Mouse (Mus musculus) limb, embryonic 11.5 days (tissue): ENCODE results near the gene Mgat3. TPM values are rescaled to one million over a fixed set of nuclear protein-coding genes. Genes with fewer than 3 reads are reported as not detected.
A peak's percentile ranks its signal among the peaks of the same experiment; 100 is the strongest.

Experiments
- ATAC-seq: fragments of 200-750 bp; cut with Nextera tagmentation; 2 replicates; pipeline ENCODE4 v1.8.0; 2017; ENCODE audit warnings: low read depth; ENCODE audit not compliant: insufficient number of reproducible peaks, low FRiP score, low TSS enrichment
- DNase-seq: peaks from one replicate; pipeline ENCODE4 v3.0.0-alpha.2; 2015; ENCODE audit warnings: low spot score
- H3K27ac ChIP-seq: fragments of 300-500 bp; sonication (generic); replicated peaks from 2 replicates; pipeline ENCODE4 v1.5.1; 2014; ENCODE audit warnings: low read depth, mild to moderate bottlenecking, low read length
- H3K27me3 ChIP-seq: fragments of 300-500 bp; sonication (generic); 2 replicates; pipeline ENCODE4 v1.6.1; 2014; ENCODE audit warnings: mild to moderate bottlenecking, low read length, mixed read lengths; ENCODE audit not compliant: control insufficient read depth, insufficient read depth
- H3K36me3 ChIP-seq: fragments of 300-500 bp; sonication (generic); 2 replicates; pipeline ENCODE4 v1.6.1; 2014; ENCODE audit warnings: mild to moderate bottlenecking, low read length, moderate library complexity, mixed read lengths; ENCODE audit not compliant: control insufficient read depth, insufficient read depth
- H3K4me1 ChIP-seq: fragments of 300-500 bp; sonication (generic); 2 replicates; pipeline ENCODE4 v1.6.1; 2014; ENCODE audit warnings: low read length, mixed read lengths; ENCODE audit not compliant: control insufficient read depth, insufficient read depth
- H3K4me2 ChIP-seq: fragments of 300-500 bp; sonication (generic); 2 replicates; pipeline ENCODE4 v1.6.1; 2014; ENCODE audit warnings: low read depth, mild to moderate bottlenecking, moderate library complexity; ENCODE audit not compliant: severe bottlenecking
- H3K4me3 ChIP-seq: fragments of 300-500 bp; sonication (generic); 2 replicates; pipeline ENCODE4 v1.5.1; 2014; ENCODE audit warnings: low read depth, low read length
- H3K9ac ChIP-seq: fragments of 300-500 bp; sonication (generic); 2 replicates; pipeline ENCODE4 v1.6.1; 2014; ENCODE audit warnings: mild to moderate bottlenecking, low read length
- H3K9me3 ChIP-seq: fragments of 300-500 bp; sonication (generic); 2 replicates; pipeline ENCODE4 v1.6.1; 2016; ENCODE audit warnings: low read length; ENCODE audit not compliant: control insufficient read depth
- WGBS: fragments of 180-500 bp; shearing (Covaris S2); extraction: QIAGEN DNeasy Blood & Tissue Kit; methylation state at CpG from one replicate; pipeline ENCODE4 v1.1.7; 2014; 5-methylcytosine and 5-hydroxymethylcytosine counted together
- polyA plus RNA-seq: library from polyadenylated mRNA; unstranded; fragments of >200 nt; fragmentation: Nextera tagmentation; extraction: Ambion mirVana; gene quantifications from 2 replicates; pipeline ENCODE4 v1.2.1, GENCODE M21; 2014

Gene Mgat3
- polyA plus RNA-seq, 1 experiment from 2014 or later: 6.5 TPM

- 0 out of 2 replicates have a peak overlapping the region, but pooled peaks have one; percentile 6 for H3K27ac ChIP-seq
- peak overlapping the region; percentile 99 for H3K9ac ChIP-seq
- ATAC-seq: no peak
- no peaks in the 10 kb centered on the region for H3K27me3 ChIP-seq
- peaks cover 25% of the 10 kb centered on the region; the same call in 1 of the 2 replicates for H3K36me3 ChIP-seq
- peak overlapping the region; percentile 84 for H3K4me2 ChIP-seq
- WGBS: 71% methylated on average over 12 of the region's 12 CpGs
- H3K4me3 ChIP-seq: peak overlapping the region; percentile 100
- no peak for DNase-seq
- peaks cover 27% of the 10 kb centered on the region for H3K4me1 ChIP-seq
- no peaks in the 10 kb centered on the region for H3K9me3 ChIP-seq
Observed at GRCm38 (mm10) chr15:80256656-80257601, 83.4 kb downstream of the Mgat3 start.

DNA sequence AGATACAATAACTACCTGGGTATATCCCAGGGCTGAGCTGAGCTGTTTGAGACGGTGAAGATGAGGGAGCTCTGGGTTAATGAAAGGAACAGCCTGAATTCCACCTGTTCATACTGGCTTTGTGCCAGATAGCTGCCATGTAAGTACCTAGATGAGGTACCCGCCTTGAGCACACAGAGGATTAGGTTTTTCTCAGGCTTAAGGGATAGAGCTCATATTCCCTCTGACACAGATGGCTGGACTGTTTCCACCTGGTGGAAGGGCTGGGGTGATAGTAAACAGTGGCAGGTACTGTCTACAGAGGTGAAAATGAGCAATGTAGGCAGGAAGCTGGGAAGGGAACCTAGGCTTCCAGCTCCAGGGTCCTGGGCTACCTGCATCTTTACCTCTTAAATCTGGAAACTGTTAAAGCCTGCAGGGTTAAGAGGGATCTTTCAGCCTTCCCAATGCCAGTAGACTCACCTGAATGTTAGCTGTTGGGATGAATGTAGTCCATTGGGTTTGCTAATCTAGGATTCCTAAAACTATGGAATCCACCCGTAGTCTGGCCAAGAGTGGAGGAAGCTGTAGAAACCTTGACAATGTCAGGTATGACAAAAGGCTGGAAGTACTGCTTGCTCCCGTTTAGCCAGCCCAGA lies 84.2 kb downstream of the Mgat3 start:
- Histone ChIP-seq H3K4me2 (no peak overlapping the region; the same call in none of the 2 replicates), H3K36me3 (peaks cover 25% of the 10 kb centered on the region; the same call in 1 of the 2 replicates), H3K4me1 (peaks cover 25% of the 10 kb centered on the region), H3K27me3 (no peaks in the 10 kb centered on the region), H3K27ac (peak overlapping the region; percentile 52; the same call in 1 of the 2 replicates), H3K9ac (peak overlapping the region; percentile 12; the same call in 1 of the 2 replicates), H3K9me3 (no peaks in the 10 kb centered on the region), H3K4me3 (no peak overlapping the region)
- ATAC-seq (no peak), DNase-seq (no peak)
- WGBS: 29% methylated on average over 4 of the region's 4 CpGs

DNA sequence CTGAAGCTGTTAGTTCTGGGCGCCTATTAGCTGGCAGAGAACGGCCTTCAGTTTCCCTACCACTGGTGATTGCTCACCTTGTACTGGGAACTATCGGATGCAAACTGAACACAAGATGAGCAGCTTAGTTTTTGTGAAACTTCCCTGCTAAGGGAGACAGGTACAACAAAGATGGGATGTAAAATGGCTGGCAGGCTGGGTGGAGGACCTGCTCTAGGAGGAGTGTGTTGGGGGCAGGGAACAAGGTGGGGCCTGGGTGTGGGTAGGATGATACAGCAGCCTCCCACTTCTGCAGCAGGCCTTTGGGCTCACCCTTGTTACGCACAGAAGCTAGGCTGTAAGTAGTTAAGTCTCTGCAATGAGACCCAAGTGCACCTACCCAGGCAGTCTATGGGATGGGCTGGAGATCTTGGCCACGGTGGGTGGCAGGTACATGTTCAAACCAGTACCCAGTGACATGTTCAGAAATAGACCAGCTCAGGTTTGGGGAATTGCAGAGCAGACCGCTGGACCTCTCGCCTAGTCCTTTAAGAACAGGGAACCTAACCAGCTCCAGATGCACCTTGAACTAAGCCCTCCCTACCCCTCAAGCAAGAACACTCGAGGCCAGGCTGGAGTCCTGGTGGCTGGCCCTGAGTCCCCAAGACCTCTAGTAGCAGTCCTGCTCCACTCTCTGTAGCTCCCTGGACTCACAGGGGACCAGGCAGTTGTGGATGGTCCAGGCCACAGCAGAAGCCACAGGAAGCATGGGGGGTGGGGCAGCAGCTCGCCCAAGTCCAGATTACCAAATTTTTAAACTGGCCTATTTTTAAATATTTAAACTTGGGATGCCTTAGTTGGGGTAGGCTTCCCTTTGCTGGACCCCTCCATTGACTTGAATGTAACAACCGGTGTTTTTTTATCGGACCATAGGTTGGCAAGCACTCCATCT lies 85.0 kb downstream of the Mgat3 start:
- no peak for ATAC-seq
- H3K9ac ChIP-seq: no peak overlapping the region
- H3K27me3 ChIP-seq: no peaks in the 10 kb centered on the region
- peak overlapping the region; percentile 52; the same call in 1 of the 2 replicates for H3K27ac ChIP-seq
- H3K4me2 ChIP-seq: no peak overlapping the region; the same call in none of the 2 replicates
- no peaks in the 10 kb centered on the region for H3K9me3 ChIP-seq
- H3K4me1 ChIP-seq: peaks cover 25% of the 10 kb centered on the region
- peak; percentile 42 for DNase-seq
- H3K36me3 ChIP-seq: peaks cover 25% of the 10 kb centered on the region; the same call in 1 of the 2 replicates
- 55% methylated on average over 11 of the region's 11 CpGs for WGBS
- H3K4me3 ChIP-seq: 0 out of 2 replicates have a peak overlapping the region, but pooled peaks have one; percentile 10

DNA sequence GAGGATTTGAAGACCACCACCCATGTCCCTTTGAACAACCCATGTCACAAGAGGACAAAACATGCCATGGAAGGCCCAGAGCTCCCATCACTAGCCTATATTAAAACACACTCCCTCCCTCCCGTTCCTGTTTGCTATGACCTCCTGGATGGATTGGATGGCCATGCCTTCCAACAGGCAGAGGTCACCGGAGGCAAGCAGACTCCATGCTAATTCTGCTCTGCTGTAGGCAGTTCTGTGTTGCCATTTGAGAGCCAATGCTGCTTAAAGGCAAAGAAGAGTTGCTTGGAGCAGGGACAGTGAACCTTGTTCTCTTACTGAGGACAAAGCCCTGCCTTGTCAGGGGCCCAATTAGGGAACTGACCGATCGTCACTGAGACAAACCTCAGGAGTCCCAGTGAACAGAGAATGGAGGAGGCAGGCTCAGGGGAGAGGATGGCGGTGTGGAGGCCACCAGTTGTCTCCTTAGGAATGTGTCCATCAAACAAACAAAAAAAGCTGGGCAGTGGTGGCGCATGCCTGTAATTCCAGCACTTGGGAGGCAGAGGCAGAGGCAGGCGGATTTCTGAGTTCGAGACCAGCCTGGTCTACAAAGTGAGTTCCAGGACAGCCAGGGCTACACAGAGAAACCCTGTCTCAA lies 86.0 kb downstream of the Mgat3 start:
- WGBS: 88% methylated on average over 8 of the region's 8 CpGs

GRCm38 (mm10) chr15:80260677-80261076 lies 87.2 kb downstream of the Mgat3 start:
- WGBS: 18% methylated on average over 3 of the region's 3 CpGs
- Histone ChIP-seq H3K36me3 (peaks cover 25% of the 10 kb centered on the region; the same call in 1 of the 2 replicates), H3K9ac (no peak overlapping the region), H3K27ac (no peak overlapping the region), H3K4me2 (no peak overlapping the region), H3K4me1 (peaks cover 15% of the 10 kb centered on the region), H3K4me3 (no peak overlapping the region), H3K9me3 (no peaks in the 10 kb centered on the region), H3K27me3 (no peaks in the 10 kb centered on the region)
- no peak for ATAC-seq
- peak; percentile 92 for DNase-seq

More for the DNA sequence above, 86.0 kb downstream of the Mgat3 start:
- DNase-seq (no peak), ATAC-seq (no peak)
- Histone ChIP-seq H3K27ac (no peak overlapping the region), H3K4me1 (peaks cover 15% of the 10 kb centered on the region), H3K4me2 (no peak overlapping the region), H3K27me3 (no peaks in the 10 kb centered on the region), H3K4me3 (no peak overlapping the region), H3K9me3 (no peaks in the 10 kb centered on the region), H3K9ac (no peak overlapping the region), H3K36me3 (peaks cover 25% of the 10 kb centered on the region; the same call in 1 of the 2 replicates)

DNA sequence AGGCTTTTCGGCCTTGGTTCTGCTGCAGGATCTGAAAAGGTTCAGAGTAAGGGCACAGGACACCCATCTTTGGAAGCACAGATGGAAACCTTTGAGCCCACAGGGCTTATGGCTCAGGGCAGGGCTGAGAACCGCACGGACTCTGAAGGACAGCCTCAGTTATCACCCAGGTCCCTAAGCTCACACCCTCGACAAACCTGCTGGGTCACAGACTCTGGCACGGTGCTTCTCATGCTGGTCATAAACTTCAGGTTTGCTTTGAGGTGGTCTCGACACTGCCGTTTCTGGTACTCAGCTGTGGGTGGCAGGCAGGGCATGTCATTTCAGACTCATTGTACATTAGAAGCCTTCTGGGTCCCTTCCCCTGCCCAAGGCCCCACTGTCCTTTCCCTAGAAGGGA lies 87.6 kb downstream of the Mgat3 start:
- Histone ChIP-seq H3K27me3 (no peaks in the 10 kb centered on the region), H3K36me3 (peaks cover 24% of the 10 kb centered on the region; the same call in 1 of the 2 replicates), H3K9ac (no peak overlapping the region), H3K27ac (no peak overlapping the region), H3K4me3 (no peak overlapping the region), H3K4me2 (no peak overlapping the region), H3K9me3 (no peaks in the 10 kb centered on the region), H3K4me1 (peaks cover 15% of the 10 kb centered on the region)
- DNase-seq (no peak), ATAC-seq (no peak)
- 77% methylated on average over 7 of the region's 7 CpGs for WGBS

DNA sequence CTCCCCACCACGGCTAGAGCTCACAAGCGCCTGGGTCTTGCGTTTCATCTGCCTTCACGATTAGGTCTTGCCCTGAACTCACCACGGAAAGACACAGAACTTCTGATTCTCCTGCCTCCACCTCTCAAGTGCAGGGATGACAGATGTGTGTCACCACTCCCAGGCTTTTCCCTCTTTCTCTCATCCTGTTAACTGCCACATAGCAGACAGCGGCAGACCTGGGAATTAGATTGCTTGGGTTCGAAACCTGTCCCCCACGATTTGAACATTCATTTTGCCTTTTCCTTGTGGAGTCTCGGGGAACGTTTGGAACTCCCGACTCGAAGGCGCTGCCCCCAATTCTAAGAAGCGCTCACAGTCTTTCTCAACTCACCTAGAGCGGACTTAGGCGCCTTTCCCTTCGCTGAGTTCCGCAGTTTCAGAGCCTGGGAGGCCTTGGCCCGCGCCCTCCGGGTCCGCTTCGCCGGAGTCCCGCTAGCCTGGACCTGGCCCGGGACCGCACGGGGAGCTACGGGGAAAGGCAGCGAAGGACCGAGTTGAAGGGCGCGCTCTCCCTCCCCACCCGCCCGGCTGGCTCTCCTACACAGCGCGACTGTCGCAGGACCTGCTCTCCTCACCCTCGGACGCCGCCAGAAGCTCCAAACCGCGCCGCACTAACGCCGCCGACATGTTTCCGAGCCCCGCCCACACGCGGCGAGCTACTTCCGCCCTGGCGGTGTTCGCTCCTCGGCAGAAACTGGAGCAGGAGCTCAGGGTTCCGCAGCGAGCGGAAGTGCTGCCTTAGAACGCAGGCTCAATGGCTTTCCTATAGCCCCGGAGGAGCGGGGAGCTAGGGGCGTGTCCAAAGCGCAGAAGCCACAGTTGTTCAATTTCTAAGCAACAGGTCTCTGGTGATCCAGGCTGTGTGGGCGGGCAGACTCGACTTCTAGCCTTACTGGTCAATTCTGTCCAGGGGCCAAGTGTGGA lies 90.4 kb downstream of the Mgat3 start, which contains the start of gene Rps19bp1:
Gene Rps19bp1 (minus strand): TSS at position 706 of the 966 bp plus-strand sequence.
- peaks cover 6% of the 10 kb centered on the region for H3K4me1 ChIP-seq
- H3K27ac ChIP-seq: peak within 1 kb of the TSS; percentile 3; the same call in 1 of the 2 replicates
- no peaks in the 10 kb centered on the region for H3K9me3 ChIP-seq
- 1% methylated on average over 66 of the region's 66 CpGs for WGBS
- peak; percentile 95 for DNase-seq
- peak within 1 kb of the TSS; percentile 67 for H3K9ac ChIP-seq
- peak within 1 kb of the TSS; percentile 72 for H3K4me3 ChIP-seq
- ATAC-seq: peak; percentile 81
- H3K36me3 ChIP-seq: 0 out of 2 replicates have a peak, but pooled peaks cover 5% of the 10 kb centered on the region
- no peaks in the 10 kb centered on the region for H3K27me3 ChIP-seq
- peak within 1 kb of the TSS; percentile 73 for H3K4me2 ChIP-seq
